Mouse (Mus musculus): ENCODE measurements around the gene Gorasp2.

The Gorasp2 gene

GRCm38 (mm10) chr2:70657083-70657482 lies 4.3 kb upstream of the Gorasp2 start:
- no peak for DNase-seq (ENCODE audit: low read depth, low spot score)

GRCm38 (mm10) chr2:70661715-70662495 lies 529 bp downstream of the Gorasp2 start, which contains the start of gene Gm26558:
TSS of gene Gm26558 (minus strand) at chr2:70662108.
- DNase-seq (ENCODE audit: low read depth, low spot score): no peak

- DNase-seq (ENCODE audit: low read depth, low spot score): peak; percentile 49
Observed at GRCm38 (mm10) chr2:70663764-70664163, 2.4 kb downstream of the Gorasp2 start.

- no peak for DNase-seq (ENCODE audit: low read depth, low spot score)
Observed at GRCm38 (mm10) chr2:70667016-70667415, 5.6 kb downstream of the Gorasp2 start.

- peak; percentile 68 for DNase-seq (ENCODE audit: low read depth, low spot score)
Observed at GRCm38 (mm10) chr2:70669241-70669640, 7.9 kb downstream of the Gorasp2 start.

- no peak for DNase-seq (ENCODE audit: low read depth, low spot score)
Observed at GRCm38 (mm10) chr2:70669896-70670295, 8.5 kb downstream of the Gorasp2 start.

GRCm38 (mm10) chr2:70672476-70672875 lies 11.1 kb downstream of the Gorasp2 start:
- no peak for DNase-seq (ENCODE audit: low read depth, low spot score)

GRCm38 (mm10) chr2:70673445-70674126 lies 12.2 kb downstream of the Gorasp2 start:
- peak; percentile 39 for DNase-seq (ENCODE audit: low read depth, low spot score)

- DNase-seq (ENCODE audit: low read depth, low spot score): no peak
Observed at GRCm38 (mm10) chr2:70682324-70682723, 20.9 kb downstream of the Gorasp2 start.

- DNase-seq (ENCODE audit: low read depth, low spot score): no peak
Observed at GRCm38 (mm10) chr2:70688454-70689078, 27.2 kb downstream of the Gorasp2 start.

GRCm38 (mm10) chr2:70690195-70690594 lies 28.8 kb downstream of the Gorasp2 start:
- DNase-seq (ENCODE audit: low read depth, low spot score): no peak

- DNase-seq (ENCODE audit: low read depth, low spot score): no peak
Observed at GRCm38 (mm10) chr2:70695712-70696111, 34.3 kb downstream of the Gorasp2 start.

GRCm38 (mm10) chr2:70700851-70701250 lies 39.5 kb downstream of the Gorasp2 start:
- DNase-seq (ENCODE audit: low read depth, low spot score): no peak

- DNase-seq (ENCODE audit: low read depth, low spot score): no peak
Observed at GRCm38 (mm10) chr2:70701571-70701970, 40.2 kb downstream of the Gorasp2 start.

- DNase-seq (ENCODE audit: low read depth, low spot score): peak; percentile 22
Observed at GRCm38 (mm10) chr2:70702403-70702802, 41.0 kb downstream of the Gorasp2 start.

GRCm38 (mm10) chr2:70708986-70709730 lies 47.8 kb downstream of the Gorasp2 start:
- DNase-seq (ENCODE audit: low read depth, low spot score): no peak

GRCm38 (mm10) chr2:70710236-70710635 lies 48.9 kb downstream of the Gorasp2 start:
- no peak for DNase-seq (ENCODE audit: low read depth, low spot score)

GRCm38 (mm10) chr2:70710878-70711277 lies 49.5 kb downstream of the Gorasp2 start:
- peak; percentile 16 for DNase-seq (ENCODE audit: low read depth, low spot score)

GRCm38 (mm10) chr2:70723610-70724243 lies 62.4 kb downstream of the Gorasp2 start:
- DNase-seq (ENCODE audit: low read depth, low spot score): no peak

- DNase-seq (ENCODE audit: low read depth, low spot score): no peak
Observed at GRCm38 (mm10) chr2:70727089-70727488, 65.7 kb downstream of the Gorasp2 start.

- no peak for DNase-seq (ENCODE audit: low read depth, low spot score)
Observed at GRCm38 (mm10) chr2:70735534-70735933, 74.2 kb downstream of the Gorasp2 start.

Measured in A20 (cell line).